Mouse (Mus musculus): Measurements from ENCODE around the gene Tcf20. TPM values are rescaled to one million over a fixed set of nuclear protein-coding genes. Genes with fewer than 3 reads are reported as not detected.

Tcf20 gene
- polyA plus RNA-seq, 1 experiment from 2014 or later, result 13.0 TPM

DNA sequence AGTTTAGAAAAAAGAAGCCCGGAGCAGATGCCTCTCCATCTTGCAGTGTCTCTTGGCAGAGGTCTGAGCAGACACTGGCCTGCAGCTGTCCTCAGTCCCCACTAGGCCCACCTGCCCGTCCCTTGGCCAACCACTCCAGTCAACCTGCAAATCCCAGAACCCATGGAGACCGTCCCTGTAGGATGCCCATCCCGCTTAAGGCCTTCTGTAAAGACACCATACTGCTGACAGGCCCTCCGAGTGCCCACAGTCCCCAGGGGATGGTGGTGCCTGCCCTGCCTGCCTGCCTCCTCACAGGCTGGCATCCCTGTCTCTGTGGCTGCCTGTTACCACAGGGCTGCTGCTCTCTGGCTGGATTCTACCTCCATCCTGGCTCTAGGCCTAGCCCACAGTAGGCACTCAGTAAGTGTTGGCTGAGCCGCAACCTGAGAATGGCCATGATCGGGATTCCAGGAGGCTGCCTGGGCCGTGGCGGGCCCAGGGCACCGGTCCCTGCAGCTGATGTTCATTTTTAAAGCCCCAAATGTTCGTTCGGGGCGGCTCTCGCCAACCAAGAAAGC lies 23.3 kb downstream of the Tcf20 start:
- Histone ChIP-seq H3K4me1 (ENCODE audit: control insufficient read depth, insufficient read depth, low read length) (peaks cover 61% of the 10 kb centered on the region), H3K27ac (ENCODE audit: low read length) (peak overlapping the region; percentile 81), H3K4me3 (ENCODE audit: low read depth, low read length) (peak overlapping the region; percentile 62), H3K27me3 (ENCODE audit: control insufficient read depth, insufficient read depth, low read depth, low read length) (no peaks in the 10 kb centered on the region), H3K4me2 (ENCODE audit: low read length) (peak overlapping the region; percentile 85), H3K9me3 (replicated peaks; ENCODE audit: control insufficient read depth, low read length, poor library complexity, severe bottlenecking) (no peaks in the 10 kb centered on the region), H3K9ac (ENCODE audit: low read depth, low read length) (0 out of 2 replicates have a peak overlapping the region, but pooled peaks have one; percentile 80), H3K36me3 (ENCODE audit: control insufficient read depth, insufficient read depth, low read length) (no peaks in the 10 kb centered on the region)
- 51% methylated on average over 14 of the region's 14 CpGs for WGBS
- ATAC-seq, result no peak

DNA sequence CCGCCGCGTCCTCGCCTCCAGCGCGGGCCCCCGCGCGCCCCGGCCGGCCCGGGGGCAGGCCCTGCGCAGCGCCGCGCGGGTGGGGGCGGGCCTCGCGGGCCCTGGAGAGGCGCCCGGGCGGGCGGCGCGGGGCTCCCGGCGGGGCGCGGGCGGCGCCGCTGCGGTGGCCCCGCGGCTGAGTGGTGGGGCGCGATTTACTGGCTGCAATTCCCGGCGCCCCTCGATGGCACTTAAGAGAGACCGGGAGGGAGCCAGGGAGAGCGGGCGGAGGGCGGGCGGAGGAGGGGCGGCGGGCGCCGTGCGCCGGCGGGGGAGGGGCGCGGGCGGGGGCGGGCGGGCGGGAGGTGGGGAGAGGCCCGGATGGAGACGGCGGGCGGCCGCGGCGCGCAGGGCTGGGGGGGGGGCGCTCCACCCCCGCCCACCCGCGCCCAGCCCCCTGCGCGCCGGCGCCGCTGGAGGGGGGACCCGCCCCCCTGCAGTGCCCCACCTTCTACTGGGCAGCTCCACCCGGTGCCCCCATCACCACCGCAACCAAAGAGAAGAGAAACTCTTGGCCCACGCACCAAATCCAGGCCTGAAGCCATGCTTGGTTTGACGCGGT lies 24.0 kb downstream of the Tcf20 start:
- no peaks in the 10 kb centered on the region for H3K27me3 ChIP-seq (ENCODE audit: control insufficient read depth, insufficient read depth, low read depth, low read length)
- H3K36me3 ChIP-seq (ENCODE audit: control insufficient read depth, insufficient read depth, low read length), result no peaks in the 10 kb centered on the region
- H3K9me3 ChIP-seq (replicated peaks; ENCODE audit: control insufficient read depth, low read length, poor library complexity, severe bottlenecking), result no peaks in the 10 kb centered on the region
- peak overlapping the region; percentile 81 for H3K27ac ChIP-seq (ENCODE audit: low read length)
- H3K4me2 ChIP-seq (ENCODE audit: low read length), result peak overlapping the region; percentile 85
- H3K4me3 ChIP-seq (ENCODE audit: low read depth, low read length), result peak overlapping the region; percentile 62
- peaks cover 62% of the 10 kb centered on the region for H3K4me1 ChIP-seq (ENCODE audit: control insufficient read depth, insufficient read depth, low read length)
- ATAC-seq, result no peak
- 5% methylated on average over 6 of the region's 82 CpGs for WGBS
- H3K9ac ChIP-seq (ENCODE audit: low read depth, low read length), result peak overlapping the region; percentile 80

DNA sequence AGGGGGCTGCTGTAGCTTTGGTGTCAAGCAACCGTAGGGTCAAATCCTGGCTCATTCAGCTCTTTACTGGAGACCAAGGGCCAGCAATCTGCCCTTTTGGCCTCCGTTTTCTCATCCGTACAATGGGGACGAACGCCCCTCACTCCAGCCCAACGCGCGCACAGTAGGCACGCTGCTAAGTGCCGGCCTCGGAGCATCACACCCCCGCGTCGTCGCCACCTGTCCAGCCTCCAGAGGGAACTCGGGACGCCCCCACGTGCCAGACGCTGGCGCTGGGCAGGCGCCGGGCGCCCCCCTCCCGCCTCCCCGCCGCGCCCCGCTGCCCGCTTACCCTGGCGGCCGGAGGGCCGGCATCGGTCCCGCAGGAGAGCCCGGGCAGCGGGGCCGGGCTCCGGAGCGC lies 24.6 kb downstream of the Tcf20 start:
- H3K4me1 ChIP-seq (ENCODE audit: control insufficient read depth, insufficient read depth, low read length), result peaks cover 62% of the 10 kb centered on the region
- H3K27me3 ChIP-seq (ENCODE audit: control insufficient read depth, insufficient read depth, low read depth, low read length), result no peaks in the 10 kb centered on the region
- no peaks in the 10 kb centered on the region for H3K9me3 ChIP-seq (replicated peaks; ENCODE audit: control insufficient read depth, low read length, poor library complexity, severe bottlenecking)
- WGBS, result 3% methylated on average over 30 of the region's 39 CpGs
- no peaks in the 10 kb centered on the region for H3K36me3 ChIP-seq (ENCODE audit: control insufficient read depth, insufficient read depth, low read length)
- peak overlapping the region; percentile 80 for H3K9ac ChIP-seq (ENCODE audit: low read depth, low read length)
- H3K27ac ChIP-seq (ENCODE audit: low read length), result peak overlapping the region; percentile 81
- H3K4me2 ChIP-seq (ENCODE audit: low read length), result peak overlapping the region; percentile 85
- no peak for ATAC-seq
- H3K4me3 ChIP-seq (ENCODE audit: low read depth, low read length), result peak overlapping the region; percentile 62

DNA sequence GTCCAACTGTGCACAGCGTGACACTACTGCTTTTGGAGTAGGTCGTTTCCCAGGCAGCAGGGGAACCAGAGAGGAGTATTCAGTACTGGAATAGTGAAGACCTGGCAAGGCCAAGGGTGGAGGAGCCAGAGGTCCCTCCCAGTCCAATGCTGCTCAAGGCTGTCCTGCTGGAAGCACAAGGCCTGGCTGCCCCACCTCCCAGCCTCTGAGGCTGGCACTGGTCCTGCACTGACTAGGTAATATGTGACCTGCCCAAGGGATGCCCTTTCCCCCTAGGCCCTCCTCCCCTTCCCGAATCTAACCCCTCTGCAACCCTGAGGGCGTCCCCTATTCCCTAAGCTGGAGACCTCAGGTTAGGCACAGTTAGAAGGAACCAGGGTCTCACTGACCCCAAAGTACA lies 25.1 kb downstream of the Tcf20 start:
- Histone ChIP-seq H3K36me3 (ENCODE audit: control insufficient read depth, insufficient read depth, low read length) (no peaks in the 10 kb centered on the region), H3K27me3 (ENCODE audit: control insufficient read depth, insufficient read depth, low read depth, low read length) (no peaks in the 10 kb centered on the region), H3K9ac (ENCODE audit: low read depth, low read length) (peak overlapping the region; percentile 80), H3K4me2 (ENCODE audit: low read length) (peak overlapping the region; percentile 85), H3K4me3 (ENCODE audit: low read depth, low read length) (peak overlapping the region; percentile 62), H3K4me1 (ENCODE audit: control insufficient read depth, insufficient read depth, low read length) (peaks cover 62% of the 10 kb centered on the region), H3K9me3 (replicated peaks; ENCODE audit: control insufficient read depth, low read length, poor library complexity, severe bottlenecking) (no peaks in the 10 kb centered on the region), H3K27ac (ENCODE audit: low read length) (peak overlapping the region; percentile 81)
- WGBS, result 38% methylated on average over 4 of the region's 4 CpGs
- no peak for ATAC-seq

DNA sequence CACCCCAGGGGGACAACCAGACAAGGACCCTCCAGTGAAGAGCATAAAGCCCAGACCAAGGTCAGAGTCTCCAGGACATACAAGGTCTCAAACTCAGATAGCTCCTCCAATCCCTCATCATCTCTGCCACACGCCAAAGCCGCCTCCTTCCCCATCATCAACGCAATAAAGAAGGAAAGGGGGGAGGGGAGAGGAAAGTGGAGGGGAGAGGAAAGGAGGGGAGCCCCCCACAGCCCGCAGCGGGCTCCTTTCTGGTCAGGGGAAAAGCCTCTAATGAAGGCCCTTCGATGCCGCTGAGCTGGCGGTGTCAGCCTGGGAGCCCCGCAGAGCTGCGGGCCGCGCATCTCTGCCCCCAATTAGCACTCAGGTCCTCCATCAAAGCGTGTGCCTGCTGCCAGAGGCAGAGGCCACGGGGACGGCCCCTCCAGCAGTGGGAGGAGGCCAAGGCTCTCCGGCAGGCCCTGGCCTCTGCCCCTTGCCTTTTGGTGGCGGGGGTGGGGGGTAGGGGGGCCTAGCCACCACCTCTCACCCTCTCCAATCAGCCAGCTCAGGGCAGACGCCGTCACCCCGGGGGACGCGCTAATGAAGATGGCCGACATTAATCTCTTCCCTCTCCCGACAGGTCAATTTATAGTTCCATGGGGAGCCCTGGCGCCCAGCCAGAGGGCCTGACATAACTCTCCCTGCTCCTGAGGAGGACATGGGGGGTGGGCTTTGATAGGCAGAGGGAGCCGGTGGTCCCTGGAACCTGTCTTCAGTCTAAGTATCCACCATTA lies 26.7 kb downstream of the Tcf20 start:
- peak overlapping the region; percentile 62 for H3K4me3 ChIP-seq (ENCODE audit: low read depth, low read length)
- no peaks in the 10 kb centered on the region for H3K27me3 ChIP-seq (ENCODE audit: control insufficient read depth, insufficient read depth, low read depth, low read length)
- peak overlapping the region; percentile 85 for H3K4me2 ChIP-seq (ENCODE audit: low read length)
- no peaks in the 10 kb centered on the region for H3K36me3 ChIP-seq (ENCODE audit: control insufficient read depth, insufficient read depth, low read length)
- ATAC-seq, result 0 out of 2 replicates have a peak, but pooled peaks have one; percentile 4
- WGBS, result 4% methylated on average over 22 of the region's 26 CpGs
- no peaks in the 10 kb centered on the region for H3K9me3 ChIP-seq (replicated peaks; ENCODE audit: control insufficient read depth, low read length, poor library complexity, severe bottlenecking)
- peak overlapping the region; percentile 74 for H3K27ac ChIP-seq (ENCODE audit: low read length)
- peak overlapping the region; percentile 76 for H3K9ac ChIP-seq (ENCODE audit: low read depth, low read length)
- H3K4me1 ChIP-seq (ENCODE audit: control insufficient read depth, insufficient read depth, low read length), result peaks cover 66% of the 10 kb centered on the region

DNA sequence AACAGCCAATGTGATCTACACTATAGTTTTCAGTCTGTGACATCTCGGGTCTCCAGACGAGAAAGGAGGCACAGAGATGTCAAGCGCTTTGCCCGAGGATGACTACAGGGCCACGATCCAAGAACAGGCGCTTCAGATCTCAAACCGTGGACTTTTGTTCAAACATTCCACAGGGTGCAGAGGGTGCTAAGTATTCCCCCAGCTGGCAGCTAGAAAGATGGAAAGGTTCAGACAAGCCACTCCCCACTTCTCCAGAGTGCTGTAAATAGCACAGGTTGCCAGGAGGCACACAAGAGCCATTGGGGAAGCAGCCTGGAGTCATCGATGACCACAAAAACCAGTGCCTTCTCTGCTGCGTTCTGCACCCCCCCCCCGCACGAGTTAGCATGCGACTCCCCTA lies 28.5 kb downstream of the Tcf20 start:
- no peaks in the 10 kb centered on the region for H3K27me3 ChIP-seq (ENCODE audit: control insufficient read depth, insufficient read depth, low read depth, low read length)
- no peaks in the 10 kb centered on the region for H3K36me3 ChIP-seq (ENCODE audit: control insufficient read depth, insufficient read depth, low read length)
- peak overlapping the region; percentile 79 for H3K27ac ChIP-seq (ENCODE audit: low read length)
- H3K4me2 ChIP-seq (ENCODE audit: low read length), result peak overlapping the region; percentile 85
- H3K4me3 ChIP-seq (ENCODE audit: low read depth, low read length), result peak overlapping the region; percentile 23
- H3K9me3 ChIP-seq (replicated peaks; ENCODE audit: control insufficient read depth, low read length, poor library complexity, severe bottlenecking), result no peaks in the 10 kb centered on the region
- 60% methylated on average over 12 of the region's 12 CpGs for WGBS
- H3K9ac ChIP-seq (ENCODE audit: low read depth, low read length), result peak overlapping the region; percentile 57
- H3K4me1 ChIP-seq (ENCODE audit: control insufficient read depth, insufficient read depth, low read length), result peaks cover 65% of the 10 kb centered on the region
- ATAC-seq, result no peak

DNA sequence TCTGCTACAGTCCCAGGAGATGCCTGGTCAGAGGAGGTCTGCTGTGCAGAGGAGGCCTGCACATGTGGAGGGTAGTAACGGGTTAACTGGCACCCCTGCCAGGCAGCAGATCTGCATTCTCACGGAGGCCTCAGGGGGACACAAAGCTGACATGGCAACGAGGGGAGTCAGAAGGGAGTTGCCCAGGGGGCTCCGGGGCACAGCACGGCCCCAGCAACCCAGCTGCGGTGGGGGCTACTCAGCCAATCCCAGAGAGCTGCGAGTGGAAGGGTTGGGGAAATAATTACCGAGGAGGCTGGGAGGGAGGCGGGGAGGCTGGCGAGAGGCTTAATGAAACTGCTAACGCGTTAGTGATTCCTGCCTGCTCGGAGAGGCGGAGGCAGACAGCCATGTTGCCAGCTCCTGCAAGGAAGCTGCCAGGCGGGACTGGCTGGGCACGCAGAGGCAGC lies 29.4 kb downstream of the Tcf20 start:
- Histone ChIP-seq H3K27ac (ENCODE audit: low read length) (peak overlapping the region; percentile 79), H3K4me2 (ENCODE audit: low read length) (peak overlapping the region; percentile 85), H3K4me1 (ENCODE audit: control insufficient read depth, insufficient read depth, low read length) (peaks cover 67% of the 10 kb centered on the region), H3K36me3 (ENCODE audit: control insufficient read depth, insufficient read depth, low read length) (no peaks in the 10 kb centered on the region), H3K4me3 (ENCODE audit: low read depth, low read length) (peak overlapping the region; percentile 23), H3K27me3 (ENCODE audit: control insufficient read depth, insufficient read depth, low read depth, low read length) (no peaks in the 10 kb centered on the region), H3K9me3 (replicated peaks; ENCODE audit: control insufficient read depth, low read length, poor library complexity, severe bottlenecking) (no peaks in the 10 kb centered on the region), H3K9ac (ENCODE audit: low read depth, low read length) (peak overlapping the region; percentile 57)
- ATAC-seq, result peak; percentile 50
- 1% methylated on average over 16 of the region's 16 CpGs for WGBS

DNA sequence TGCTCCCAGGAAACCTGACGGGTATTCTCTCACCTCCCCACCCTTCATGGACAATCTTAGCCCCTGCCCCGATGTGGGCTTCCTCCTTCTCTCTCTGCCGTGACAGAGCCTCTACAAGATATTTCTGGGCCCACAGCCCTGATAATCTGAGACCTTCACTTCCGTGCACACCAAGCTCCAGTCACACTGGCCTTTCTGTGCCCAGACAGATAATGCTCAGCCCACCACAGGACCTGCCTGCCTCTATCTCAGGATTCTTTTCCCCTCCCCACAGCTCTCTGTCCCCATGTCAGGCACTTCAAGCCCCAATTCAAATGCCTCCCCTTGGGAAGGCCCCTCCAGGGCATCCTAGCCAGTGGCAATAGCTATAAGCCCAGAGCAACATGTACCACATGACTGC lies 31.0 kb downstream of the Tcf20 start:
- 67% methylated on average over 4 of the region's 4 CpGs for WGBS

DNA sequence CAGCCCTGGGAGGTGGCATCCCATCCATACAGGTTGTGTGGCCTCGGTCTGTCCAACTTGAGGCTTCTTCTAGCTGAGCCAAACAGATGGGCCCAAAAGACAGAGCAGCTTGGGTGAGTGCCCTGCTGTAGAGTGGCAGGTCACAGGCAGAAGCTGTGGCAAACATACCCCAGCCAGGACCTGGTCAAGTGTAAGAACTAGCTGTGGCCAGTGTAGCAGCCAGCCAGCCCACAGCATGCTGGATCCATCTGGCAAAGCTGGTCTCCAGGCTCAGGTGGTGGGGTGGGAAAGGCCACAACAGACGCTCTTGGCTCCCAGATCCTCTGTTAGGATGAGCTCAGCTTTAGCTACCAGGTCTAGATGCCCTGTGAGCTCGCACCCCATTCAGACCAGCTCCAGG lies 31.4 kb downstream of the Tcf20 start:
- H3K9ac ChIP-seq (ENCODE audit: low read depth, low read length), result no peak overlapping the region
- ATAC-seq, result no peak
- no peaks in the 10 kb centered on the region for H3K27me3 ChIP-seq (ENCODE audit: control insufficient read depth, insufficient read depth, low read depth, low read length)
- WGBS, result 78% methylated on average over 3 of the region's 3 CpGs
- no peak overlapping the region for H3K4me2 ChIP-seq (ENCODE audit: low read length)
- no peak overlapping the region for H3K27ac ChIP-seq (ENCODE audit: low read length)
- H3K4me3 ChIP-seq (ENCODE audit: low read depth, low read length), result no peak overlapping the region
- no peaks in the 10 kb centered on the region for H3K36me3 ChIP-seq (ENCODE audit: control insufficient read depth, insufficient read depth, low read length)
- H3K9me3 ChIP-seq (replicated peaks; ENCODE audit: control insufficient read depth, low read length, poor library complexity, severe bottlenecking), result no peaks in the 10 kb centered on the region
- peaks cover 70% of the 10 kb centered on the region for H3K4me1 ChIP-seq (ENCODE audit: control insufficient read depth, insufficient read depth, low read length)

More for the DNA sequence above, 31.0 kb downstream of the Tcf20 start:
- no peak overlapping the region for H3K4me3 ChIP-seq (ENCODE audit: low read depth, low read length)
- H3K4me2 ChIP-seq (ENCODE audit: low read length), result no peak overlapping the region
- no peaks in the 10 kb centered on the region for H3K9me3 ChIP-seq (replicated peaks; ENCODE audit: control insufficient read depth, low read length, poor library complexity, severe bottlenecking)
- no peaks in the 10 kb centered on the region for H3K27me3 ChIP-seq (ENCODE audit: control insufficient read depth, insufficient read depth, low read depth, low read length)
- no peak overlapping the region for H3K27ac ChIP-seq (ENCODE audit: low read length)
- H3K9ac ChIP-seq (ENCODE audit: low read depth, low read length), result no peak overlapping the region
- H3K4me1 ChIP-seq (ENCODE audit: control insufficient read depth, insufficient read depth, low read length), result peaks cover 70% of the 10 kb centered on the region
- ATAC-seq, result no peak
- H3K36me3 ChIP-seq (ENCODE audit: control insufficient read depth, insufficient read depth, low read length), result no peaks in the 10 kb centered on the region

Data from midbrain, embryonic 16.5 days (tissue).